Mouse (Mus musculus): ENCODE measurements at regions not wholly inside any gene's neighbourhood (a gene's known extent, or its start where the extent isn't known, plus 50 kb on each side); places are given as distances from the start of the nearest gene placed in this dataset.

DNA sequence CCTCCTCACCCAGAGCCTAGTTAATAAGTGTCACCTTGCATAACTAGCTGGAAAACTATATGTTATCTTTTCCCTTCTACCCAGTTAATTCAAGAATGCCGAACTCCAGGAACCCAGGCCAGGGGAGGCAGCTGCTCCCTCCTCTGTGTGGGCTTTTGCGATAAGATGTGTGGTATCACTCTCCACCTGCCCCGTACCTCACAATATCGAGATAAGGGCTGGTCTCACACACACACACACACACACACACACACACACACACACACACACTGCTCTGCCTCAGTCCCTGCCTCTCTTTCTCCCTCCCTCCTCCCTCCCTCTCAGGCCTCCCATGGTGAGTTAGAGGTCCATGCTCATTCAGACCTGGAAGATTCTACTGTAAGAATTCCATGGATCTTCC is 127.1 kb downstream of the Slc38a4 start:
- TF ChIP-seq POLR2A (IDR thresholded peaks at IDR 0.05; ENCODE audit: borderline replicate concordance, control insufficient read depth, low read depth, low read length), result no peak
- no peak for TF ChIP-seq CTCF (IDR thresholded peaks at IDR 0.05; ENCODE audit: control insufficient read depth, insufficient read depth, low read length)

Data from bone marrow, adult 2 months (tissue).